Mouse (Mus musculus) E14TG2a.4 (cell line): ENCODE data around the gene Edc3.

Experiments used
- CTCF ChIP-seq: conservative IDR thresholded peaks from 2 replicates; pipeline ENCODE4 v1.5.1; 2014; ENCODE audit warnings: low read length
- NANOG ChIP-seq: IDR thresholded peaks from 2 replicates; pipeline ENCODE4 v1.6.1; 2014; ENCODE audit warnings: borderline replicate concordance, low read length, mixed read lengths

DNA sequence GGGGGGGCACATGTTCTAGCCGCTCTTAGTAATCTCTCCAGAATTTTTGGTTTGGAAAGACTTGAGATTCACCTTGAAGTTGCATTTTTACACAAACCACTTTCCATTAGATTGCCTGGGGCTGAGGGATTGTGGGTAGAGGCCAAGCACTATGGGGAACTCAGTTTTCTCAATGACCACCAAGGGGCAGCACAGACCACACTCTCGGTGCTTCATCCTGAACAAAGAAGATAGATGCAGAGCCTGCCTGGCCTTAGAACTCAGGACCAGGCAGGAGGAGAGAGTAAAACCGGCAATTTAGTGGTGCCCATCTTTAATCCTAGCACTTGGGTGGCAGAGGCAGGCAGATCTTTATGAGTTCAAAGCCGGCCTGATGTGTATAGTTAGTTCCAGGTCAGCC is 48.6 kb upstream of the Edc3 start:
- TF ChIP-seq CTCF: peak; percentile 65
- no peak for TF ChIP-seq NANOG
